Mouse (Mus musculus): Measurements from ENCODE around the gene Spata33.

DNA sequence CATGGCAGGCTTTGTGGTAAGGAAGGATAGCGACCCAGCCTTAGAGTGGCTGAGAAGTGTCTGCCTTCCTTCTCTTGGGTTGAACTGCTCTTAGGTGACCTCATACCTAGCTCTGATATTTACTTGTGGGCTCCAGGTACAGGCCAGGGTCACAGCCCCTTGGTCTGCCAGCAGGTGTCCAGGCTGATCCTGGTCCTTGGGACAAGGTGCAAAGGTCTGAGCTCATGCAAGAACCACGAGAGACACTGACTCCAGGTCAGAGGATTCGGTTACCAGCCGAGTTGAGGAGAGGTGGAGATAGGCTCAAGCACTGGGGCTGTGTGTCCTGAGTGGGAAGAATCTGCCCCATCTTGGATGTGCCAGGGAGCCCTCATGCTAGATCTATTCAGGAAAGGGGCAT, 31.8 kb downstream of the Spata33 start:
- TF ChIP-seq EP300 (IDR thresholded peaks at IDR 0.05; ENCODE audit: low read depth), result no peak
- TF ChIP-seq CTCF (IDR thresholded peaks at IDR 0.05; ENCODE audit: low read depth), result no peak
